Mouse (Mus musculus) heart, postnatal 10 days (tissue): ENCODE measurements around the gene Frmpd2. TPM values are rescaled to one million over a fixed set of nuclear protein-coding genes. Genes with fewer than 3 reads are reported as not detected.
"Not testable (repeated sequence)": the region's sequence is repeated elsewhere in the genome, so short reads cannot be mapped to it uniquely, and the experiment has no call there.

Experiments used
- DNase-seq, 2 experiments: peaks; one replicate each; pipeline ENCODE4 v3.0.0; 2021
- intact Hi-C: fragments of 180-260 bp; cut with DNase I; formaldehyde crosslinking; loops from one replicate; pipeline ENCODE4 v1.15.1; 2025
- total RNA-seq, 2 experiments: library from RNA; stranded (reverse); gene quantifications; 2 replicates each; pipeline ENCODE4 v1.2.3; 2021

Gene Frmpd2
- not detected for total RNA-seq

DNA sequence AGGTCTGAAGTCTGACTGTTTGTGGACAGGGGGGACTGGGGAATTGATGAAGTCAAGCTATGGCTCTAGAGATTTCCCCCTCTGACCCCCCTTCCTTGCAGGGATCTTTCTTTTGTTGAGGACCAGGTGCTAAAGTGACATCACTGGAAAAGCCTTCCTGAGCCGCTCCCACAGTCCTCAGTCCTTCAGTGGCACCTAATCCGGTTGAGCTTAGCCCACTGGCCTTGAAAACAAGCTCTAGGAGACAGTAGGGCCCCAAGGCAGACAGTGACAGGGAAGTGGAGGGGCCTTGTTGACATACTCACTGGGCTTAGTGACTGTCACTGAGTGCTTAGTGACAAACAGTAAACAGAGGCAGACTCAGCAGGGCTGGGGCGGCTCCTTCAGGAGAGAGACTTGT is at the start of gene Frmpd2:
Gene Frmpd2, plus strand, starts transcription at position 366 of the 400 bp plus-strand sequence.
- intact Hi-C loops, result no loop called here
- DNase-seq, result no peak

DNA sequence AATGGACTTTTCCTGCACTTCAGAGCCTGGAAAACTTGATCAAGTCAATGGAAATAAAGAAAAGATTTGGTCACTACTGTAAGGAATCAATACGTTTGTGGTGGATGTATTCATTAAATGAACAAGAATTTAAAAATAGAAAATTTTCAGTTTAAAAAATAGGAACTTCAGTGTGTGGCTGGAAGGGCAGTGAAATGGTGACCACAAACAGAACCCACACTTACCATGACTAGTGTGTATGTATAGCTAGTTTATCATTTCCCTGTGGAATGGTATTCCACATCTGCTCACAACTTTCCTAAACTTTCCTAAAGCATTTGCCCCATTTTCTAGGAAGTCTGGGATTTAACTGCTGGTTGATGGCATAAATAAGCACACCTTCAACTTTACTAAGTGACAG is 48.5 kb upstream of the Frmpd2 start:
- intact Hi-C loops, result no loop called here
- no peak for DNase-seq

DNA sequence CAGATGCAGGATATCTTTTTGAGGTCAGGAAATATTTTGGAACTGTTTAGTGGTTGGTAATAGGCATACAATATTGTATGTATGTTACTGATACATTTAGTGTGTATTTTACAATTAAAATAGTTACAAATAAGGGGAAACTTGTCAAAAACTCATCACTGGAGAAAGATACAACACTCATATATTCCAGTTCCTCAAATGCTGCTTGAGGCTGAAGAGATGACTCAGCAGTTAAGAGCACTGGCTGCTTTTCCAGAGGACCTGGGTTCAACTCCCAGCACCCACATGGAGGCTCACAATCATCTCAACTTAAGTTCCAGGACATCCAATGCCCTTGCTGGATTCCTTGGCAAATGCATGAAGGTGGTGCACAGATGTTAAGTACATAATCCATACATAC is 47.4 kb upstream of the Frmpd2 start:
- DNase-seq, result no peak
- intact Hi-C loops, result no loop called here

DNA sequence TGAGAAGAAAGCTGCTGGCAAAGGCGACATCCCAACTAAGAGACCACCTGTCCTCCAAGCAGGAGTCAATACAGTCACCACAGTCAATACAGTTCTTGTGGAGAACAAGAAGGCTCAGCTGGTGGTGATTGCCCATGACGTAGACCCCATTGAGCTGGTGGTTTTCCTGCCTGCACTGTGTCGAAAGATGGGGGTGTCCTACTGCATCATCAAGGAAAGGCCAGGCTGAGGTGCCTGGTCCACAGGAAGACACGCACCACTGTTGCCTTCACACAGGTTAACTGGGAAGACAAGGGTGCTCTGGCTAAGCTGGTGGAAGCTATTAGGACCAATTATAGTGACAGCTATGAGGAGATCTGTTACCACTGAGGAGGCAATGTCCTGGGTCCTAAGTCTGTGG is 39.0 kb upstream of the Frmpd2 start:
- intact Hi-C loops, DNase-seq: not testable (repeated sequence)

DNA sequence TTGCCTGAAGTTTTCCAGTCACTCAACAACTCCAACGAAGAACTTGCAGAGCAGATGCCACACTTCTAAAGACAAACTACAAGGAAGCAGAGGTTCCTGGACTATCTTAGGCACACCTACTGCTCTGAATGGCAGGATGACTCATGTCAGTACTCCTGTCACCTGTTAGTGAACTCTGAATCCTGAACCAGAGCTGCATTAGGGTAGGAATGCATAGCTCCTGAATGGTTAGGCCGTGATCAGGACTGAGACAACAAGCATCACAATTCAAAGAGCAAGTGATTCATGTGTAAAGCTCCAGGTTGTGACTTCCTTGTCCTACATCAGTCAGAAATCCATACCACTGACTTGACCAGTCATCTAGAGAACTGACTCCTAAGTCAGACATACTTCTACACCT is 27.7 kb upstream of the Frmpd2 start:
- intact Hi-C loops, result no loop called here
- DNase-seq, result no peak

DNA sequence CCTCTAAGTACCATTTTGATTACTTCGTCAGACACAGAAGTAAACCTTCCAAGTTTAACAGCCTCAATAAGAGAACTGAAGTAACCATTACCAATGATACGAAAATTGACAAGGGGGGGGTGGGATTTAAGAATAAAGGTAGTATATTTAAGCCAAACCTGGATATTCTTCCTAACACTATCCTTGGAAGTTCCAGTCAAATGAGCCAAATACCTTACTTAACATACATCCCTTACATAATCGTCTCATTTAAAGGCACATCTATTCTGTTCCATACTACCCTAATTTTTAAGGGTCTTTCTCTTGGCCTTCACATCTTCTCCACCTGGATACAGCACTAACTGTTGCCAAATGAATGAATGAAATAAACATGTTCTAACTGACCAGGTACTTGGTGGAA is 25.5 kb upstream of the Frmpd2 start:
- DNase-seq, result no peak
- intact Hi-C loops, result no loop called here

DNA sequence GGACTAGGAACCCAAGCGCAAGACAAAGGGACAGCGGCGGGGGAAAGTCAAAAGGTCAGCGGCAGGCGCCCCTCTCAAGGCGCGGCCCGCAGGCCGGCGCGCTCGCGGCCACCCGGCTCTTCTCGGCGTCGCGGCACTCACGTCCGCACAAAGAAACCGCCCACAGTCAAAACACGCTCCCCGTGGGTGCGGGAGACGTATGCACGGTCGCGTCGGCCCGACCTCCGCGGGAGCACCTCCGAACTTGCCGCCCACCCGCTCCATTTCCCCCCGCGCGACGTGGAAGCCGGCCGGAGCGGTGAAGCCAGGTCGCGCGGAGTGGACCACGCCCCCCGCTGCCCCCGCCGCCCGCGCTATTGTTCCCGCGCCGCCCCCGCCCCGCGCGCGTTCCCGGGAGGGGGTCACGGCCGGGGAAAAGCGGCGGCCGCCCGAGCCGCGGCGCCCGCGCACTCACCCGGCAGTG is 24.9 kb upstream of the Frmpd2 start:
- no peak for DNase-seq
- intact Hi-C loops, result no loop called here

DNA sequence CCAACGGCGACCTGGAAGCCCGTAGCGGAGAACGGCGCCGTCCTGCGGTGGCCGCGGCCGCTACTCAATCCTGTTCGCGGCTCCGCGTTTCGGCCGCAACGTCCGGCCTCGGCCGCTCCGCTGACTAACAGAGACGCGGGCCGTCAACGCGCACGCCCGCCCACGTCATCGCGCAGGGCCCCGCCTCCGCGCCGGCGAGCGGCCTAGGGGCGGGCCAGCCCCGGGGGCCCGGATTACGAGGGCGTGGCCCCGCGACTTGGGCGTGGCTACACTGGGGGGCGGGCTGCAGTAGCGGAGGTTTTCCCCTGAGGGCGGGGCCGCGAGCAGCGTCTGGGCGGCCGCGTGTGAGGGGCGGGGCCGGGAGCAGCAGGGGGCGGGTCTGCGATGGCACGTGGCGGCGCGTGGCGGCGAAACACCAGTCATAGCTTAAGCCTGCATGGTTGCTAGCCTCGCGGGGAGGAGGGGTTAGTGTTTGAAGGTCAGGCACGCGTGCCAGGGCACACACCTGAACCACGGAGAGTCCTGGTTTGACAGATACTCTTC is 24.4 kb upstream of the Frmpd2 start, which contains the start of gene Mapk8:
Gene Mapk8, minus strand, starts transcription at position 132 of the 543 bp plus-strand sequence.
- intact Hi-C loops, result no loop called here
- peak; percentile 98 for DNase-seq

DNA sequence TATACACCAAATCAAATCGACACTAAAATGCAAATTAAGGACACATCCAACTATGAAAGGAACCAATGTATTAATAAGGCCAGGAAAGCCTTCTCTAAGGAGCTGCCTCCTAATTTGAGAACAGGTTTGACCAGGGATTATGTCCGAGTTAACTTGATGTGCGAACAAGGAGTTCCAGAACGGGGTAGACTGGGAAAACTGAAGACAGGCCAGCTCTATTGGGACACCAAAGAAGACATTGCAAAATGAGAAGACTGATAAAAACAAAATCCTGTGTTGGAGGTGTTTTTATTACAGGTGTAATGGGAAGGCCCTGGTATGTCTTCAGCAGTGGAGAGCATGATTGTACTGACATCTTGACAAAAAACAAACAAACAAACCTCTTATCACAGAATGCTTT is 23.2 kb upstream of the Frmpd2 start:
- DNase-seq, result no peak
- intact Hi-C loops, result no loop called here

DNA sequence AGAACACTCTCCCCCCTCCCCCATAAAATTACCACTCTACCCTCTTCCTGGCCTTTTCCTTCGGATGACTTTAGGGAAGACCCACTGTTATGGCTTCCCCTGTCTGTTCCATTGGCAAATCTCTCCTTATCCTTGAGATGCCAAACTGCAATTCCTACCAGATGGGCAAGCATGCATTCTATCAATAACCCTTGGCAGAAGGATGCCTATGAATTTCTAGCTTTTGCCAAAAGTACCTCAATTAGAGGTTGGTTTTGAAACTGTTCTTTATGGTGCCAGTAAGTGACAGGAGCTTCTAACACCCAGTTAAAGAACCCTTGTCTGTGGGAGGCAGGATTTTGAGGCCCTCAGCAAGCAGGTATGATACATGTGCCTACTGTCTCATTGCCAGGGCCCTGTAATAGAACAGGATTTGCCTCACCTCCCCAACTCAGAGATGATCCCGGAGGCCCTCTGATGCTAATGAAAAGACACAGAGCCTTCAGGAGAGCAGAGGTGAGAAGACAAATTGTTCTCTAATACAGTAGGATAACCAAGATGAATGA is 22.1 kb upstream of the Frmpd2 start:
- intact Hi-C loops, result no loop called here
- DNase-seq, result no peak

DNA sequence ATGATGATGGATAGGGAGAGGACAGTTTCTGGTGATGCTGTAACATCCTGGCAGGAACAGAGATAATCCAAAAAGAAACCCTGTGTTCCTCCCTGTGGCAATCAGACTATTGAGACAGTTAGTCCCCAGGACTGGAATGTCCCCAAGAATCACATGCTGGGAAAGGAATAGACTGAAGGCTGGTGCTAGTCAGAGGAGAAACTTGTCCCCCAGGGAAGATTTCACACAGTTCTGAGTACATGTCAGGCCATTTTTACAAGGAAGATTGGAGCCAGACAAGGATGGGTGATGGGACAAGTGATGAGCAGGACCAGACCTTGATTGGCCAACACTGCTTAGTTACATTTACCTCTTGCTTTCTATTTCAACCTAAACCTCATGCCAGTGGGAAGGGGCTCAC is 21.2 kb upstream of the Frmpd2 start:
- intact Hi-C loops, result no loop called here
- DNase-seq, result no peak

DNA sequence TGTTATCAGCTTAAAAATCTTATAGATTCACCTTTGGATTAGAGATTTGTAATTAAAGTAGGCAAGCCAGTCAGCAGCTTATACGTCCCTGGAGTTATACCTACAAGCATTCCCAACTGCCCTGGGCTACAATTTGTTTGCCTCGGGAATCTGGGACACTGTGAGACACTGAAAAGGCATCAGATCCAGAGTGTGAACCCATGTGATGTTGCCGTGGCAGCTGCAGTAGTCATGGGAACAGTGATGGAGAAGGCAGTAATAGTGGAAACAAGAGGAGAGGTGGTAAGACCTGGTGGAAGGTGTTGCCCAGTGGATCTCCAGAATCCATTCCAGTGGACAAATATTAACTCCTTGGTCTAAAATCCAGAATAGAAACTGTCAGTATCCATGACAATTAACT is 7.8 kb upstream of the Frmpd2 start:
- no peak for DNase-seq
- intact Hi-C loops, result no loop called here

DNA sequence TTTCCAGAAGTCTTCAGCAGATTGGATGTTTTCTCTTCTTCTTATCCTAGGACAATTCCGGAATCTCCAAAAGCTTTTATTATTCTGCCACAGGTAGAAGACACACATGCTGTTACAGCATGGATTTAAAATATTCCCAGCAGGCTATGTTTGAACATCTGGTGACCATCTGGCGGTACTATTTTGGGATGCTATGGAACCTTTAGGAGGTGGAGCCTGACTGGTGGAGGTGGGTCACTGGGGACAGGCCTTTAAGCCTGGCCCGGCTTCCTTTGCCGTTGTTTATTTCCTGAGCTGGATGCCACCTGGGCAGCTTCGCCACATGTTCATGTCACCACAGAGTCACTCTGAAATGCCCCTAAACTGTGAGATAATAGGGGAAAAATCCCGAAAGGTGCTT is 3.7 kb upstream of the Frmpd2 start:
- intact Hi-C loops, result no loop called here

DNA sequence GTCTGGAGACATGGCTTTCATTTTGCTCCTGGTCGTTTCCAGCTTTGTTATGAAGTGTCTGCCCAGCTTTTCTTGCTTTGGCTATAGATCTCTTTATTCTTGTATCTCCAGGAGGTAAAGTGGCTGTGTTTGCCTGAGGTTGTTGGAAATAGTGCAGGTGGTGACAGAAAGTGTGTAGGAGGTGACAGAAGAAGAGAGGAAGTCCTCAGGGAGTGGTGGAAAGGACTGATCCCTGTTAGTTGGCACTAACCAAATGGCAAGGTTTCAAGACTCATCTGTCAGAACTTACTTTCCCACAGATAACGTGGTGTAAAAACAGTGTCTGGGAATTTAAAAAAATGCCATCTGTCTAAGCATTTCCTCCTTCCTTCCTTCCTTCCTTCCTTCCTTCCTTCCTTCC is 3.0 kb downstream of the Frmpd2 start:
- DNase-seq, result no peak
- intact Hi-C loops, result no loop called here

More for the DNA sequence above, 3.7 kb upstream of the Frmpd2 start:
- no peak for DNase-seq

DNA sequence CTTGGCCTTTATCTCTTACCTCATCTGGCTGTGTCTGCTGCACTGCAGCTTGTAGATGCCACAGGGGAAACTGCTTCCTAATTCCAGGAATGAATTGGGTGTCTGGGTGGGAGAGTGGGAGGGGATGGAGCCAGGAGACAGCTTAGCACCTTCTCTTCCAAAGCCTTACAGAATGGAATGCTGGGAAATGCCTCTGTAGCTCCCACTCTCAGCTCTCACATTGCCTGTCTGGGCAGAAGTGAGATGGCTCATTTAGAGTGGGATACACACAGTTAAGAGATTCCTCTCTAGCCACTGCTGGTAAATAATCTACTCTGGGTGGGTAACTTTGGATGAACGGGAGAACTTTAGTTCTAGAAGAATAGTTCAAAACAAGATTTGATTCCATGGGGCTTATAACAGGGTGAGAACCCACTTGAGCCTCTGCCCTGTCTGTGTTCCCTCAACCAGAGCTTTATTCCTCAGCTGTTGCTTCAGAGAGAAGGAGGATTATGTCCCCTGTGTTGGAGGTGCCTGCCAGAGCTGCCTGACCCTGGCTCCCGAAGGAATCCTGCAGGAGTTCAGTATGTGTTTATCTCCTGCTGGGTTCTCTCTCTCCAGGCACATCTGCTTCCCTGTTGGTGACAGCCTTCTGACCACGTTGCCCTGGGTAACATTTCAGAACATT is 4.7 kb downstream of the Frmpd2 start:
- DNase-seq, result no peak
- intact Hi-C loops, result no loop called here

DNA sequence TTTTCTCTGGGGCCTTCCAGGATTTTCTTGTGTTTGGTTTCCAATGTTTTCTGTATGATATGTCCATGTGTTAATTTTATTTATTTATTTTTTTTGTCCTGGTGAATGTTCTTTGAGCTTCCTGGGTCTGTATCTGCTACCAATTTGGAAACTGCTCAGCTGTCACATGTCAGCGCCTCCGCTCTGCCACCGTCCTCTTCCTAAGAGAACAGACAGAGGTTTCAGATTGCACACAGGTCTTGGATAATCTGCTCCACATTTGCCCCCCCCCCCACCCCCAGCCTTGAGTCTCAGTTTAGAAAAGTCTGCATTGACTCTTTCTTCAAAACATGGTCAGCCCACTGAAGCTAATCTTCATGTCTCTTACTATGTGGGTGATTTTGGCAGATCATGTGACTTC is 10.5 kb downstream of the Frmpd2 start:
- intact Hi-C loops, result no loop called here

DNA sequence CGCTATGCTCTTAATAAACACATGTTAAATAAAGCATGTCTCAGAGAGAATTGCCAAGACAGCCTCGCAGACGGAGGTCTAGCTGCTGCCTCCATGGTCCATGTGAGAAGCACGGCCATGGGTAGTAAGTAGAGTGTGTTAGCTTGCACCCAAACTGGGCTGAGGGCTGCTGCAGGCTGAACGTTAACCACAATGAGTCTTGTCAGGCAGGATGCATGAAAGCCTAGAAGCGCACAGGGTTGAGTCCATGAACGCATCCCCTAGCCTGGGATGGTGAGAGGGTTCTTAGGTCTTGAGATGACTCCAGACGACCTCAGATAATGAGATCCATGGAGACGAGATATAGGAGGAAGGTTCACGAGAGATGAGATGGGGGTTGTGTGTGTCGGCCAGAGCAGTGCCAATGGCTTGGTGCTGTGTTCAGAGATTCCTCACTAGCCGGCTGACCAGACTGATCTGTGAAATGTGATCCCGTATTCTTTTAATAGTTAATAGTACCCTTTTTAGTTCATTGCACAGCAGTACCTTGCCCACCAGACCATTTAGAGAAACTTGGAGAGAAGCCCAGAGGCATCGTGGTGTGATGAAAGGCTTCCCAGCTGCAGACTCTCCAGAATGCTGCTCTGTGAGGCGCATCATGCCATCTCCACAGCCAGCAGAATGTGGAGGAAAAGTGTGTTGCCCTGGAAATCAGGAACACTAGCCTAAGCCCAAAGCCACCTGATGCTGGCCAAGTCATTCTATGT is 16.5 kb downstream of the Frmpd2 start:
- no peak for DNase-seq
- intact Hi-C loops, result no loop called here

More for the DNA sequence above, 10.5 kb downstream of the Frmpd2 start:
- no peak for DNase-seq

DNA sequence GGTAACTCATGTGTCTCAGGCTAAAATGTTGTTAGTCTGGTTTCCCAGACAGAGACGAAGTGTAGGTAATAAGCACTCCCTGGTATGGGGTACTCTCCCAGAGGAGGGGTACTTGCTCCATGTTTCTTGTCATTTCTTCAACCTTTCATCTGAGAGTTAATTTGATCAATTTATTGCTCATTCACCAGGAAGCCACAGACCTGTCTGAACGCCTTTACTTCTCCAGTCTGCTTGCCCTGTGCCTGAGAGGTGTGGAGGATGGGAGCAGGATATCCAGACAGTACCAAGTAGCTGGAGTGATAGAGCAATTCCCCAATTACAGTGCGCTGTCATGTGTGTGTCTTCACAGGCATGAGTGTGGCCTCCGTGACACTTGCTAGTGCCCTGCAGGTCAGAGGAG is 23.7 kb downstream of the Frmpd2 start:
- no peak for DNase-seq
- intact Hi-C loops, result no loop called here

DNA sequence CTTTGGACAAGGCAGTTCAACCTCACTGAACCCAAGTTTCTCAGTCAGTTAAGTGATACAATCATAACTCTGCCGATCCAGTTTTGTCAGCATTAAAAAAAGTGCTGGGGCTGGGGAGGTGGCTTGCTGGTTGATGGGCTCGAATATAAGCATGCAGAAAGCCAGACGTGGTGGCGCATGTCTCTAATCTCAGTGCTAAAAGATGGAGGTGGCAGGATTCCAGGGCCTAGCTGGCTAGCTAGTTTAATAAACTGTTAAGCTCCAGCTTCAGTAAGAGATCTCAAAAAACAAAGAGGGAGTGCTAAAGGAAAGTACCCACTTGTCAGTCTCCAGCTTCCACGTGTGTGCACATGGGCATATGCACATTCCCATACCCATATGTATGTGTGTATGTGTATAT is 25.9 kb downstream of the Frmpd2 start:
- DNase-seq, result peak in 1 of 2 experiments; percentile 21
- intact Hi-C loops, result no loop called here

DNA sequence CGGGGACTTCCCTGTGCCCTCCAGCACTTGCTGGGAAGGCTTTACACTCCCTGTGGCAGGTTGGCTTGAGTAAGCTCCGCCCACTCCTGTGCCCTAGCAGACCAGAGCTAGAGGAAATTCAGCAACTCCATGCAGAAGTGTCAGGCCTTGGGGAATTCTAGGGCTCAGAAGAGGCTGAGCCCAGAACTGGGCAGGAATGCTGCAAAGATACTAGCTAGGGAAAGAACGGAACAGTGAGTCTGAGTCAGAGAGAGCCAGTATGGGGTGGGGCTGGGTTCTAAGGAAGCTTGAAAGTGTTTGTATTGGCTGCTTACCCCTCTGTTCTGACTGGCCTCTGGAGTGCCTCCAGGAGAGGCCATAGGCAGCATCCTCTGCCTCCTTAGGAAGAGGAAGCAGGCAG is 27.4 kb downstream of the Frmpd2 start:
- intact Hi-C loops, result no loop called here
- peak; percentile 30 to 38 for DNase-seq

DNA sequence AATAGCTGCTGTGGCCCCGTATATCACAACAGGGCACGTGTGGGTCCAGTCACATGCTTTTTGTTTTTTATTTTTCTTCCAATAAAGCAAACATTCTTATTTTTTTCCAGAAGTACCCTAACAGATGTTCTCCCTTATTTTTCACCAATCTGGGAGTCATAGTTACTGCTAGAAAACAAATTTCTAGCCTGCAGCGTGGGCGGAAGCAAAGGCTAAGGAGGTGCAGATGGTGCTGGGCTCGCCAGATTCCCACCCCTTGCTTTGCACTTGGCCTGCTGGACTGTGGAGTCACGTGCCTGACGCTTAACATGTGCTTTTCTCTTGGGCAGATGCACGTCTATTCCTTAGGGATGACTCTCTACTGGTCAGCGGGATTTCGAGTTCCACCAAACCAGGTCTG is 29.1 kb downstream of the Frmpd2 start:
- intact Hi-C loops, result no loop called here
- DNase-seq, result peak; percentile 59

DNA sequence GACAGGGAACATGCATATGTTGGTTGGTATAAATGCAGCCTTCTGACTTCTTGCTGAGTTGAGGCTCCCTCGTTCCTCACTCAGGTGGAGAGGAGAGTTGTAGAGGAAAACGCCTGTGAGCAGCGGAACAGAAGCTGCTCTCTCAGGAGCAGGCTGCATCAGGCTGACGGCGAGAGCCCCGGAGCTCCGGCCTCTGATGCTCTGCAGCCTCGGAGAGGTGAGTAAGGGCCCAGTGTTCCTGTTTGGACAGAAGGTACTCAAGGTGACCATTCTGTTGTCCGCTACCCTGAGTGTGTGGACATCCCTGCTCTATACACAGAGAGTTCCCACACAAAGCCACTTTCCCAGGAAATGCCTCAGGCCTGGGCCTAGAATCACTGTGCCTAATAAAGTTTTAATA is 31.8 kb downstream of the Frmpd2 start:
- no peak for DNase-seq
- intact Hi-C loops, result no loop called here
